Comparison of ENCODE assay signal across 21 mouse cellular contexts in genomic region chr17:8484246-8484645, GRCm38 (mm10). TPM values are rescaled to one million over a fixed set of nuclear protein-coding genes. Genes with fewer than 3 reads are reported as not detected.
DNase-seq lines count a peak whose midpoint lies in the region.
"Had no signal": no experiment of that assay in that cellular context is flagged by ENCODE, and none has a peak within 500 bp of the region (broad histone marks: within the 10 kb centered on the region; RNA-seq: fewer than 3 reads in every experiment).

No protein-coding gene starts in this region.

- DNase-seq in adrenal gland, adult (ENCODE audit: inconsistent age in 2 of 2, low spot score in 1 of 2) = peak; percentile 50 to 74
- no peak for DNase-seq in adrenal gland, postnatal 4 days (ENCODE audit: low spot score in 2 of 2)
- peak; percentile 21 for DNase-seq in adrenal gland, postnatal 14 days
- no peak for DNase-seq in adrenal gland, adult 8-10 months
- peak; percentile 23 for DNase-seq in 3T3-L1 (ENCODE audit: low read depth, low spot score)
- DNase-seq in embryo, embryonic 9.5 days (ENCODE audit: extremely low spot score) = no peak
- DNase-seq: B cell, adult 2 months; cerebellum, adult 11-12 months; cerebellum, adult 8-10 months; cerebellum, postnatal 10 days; cerebellum, postnatal 36 days; embryo, embryonic 11 days; gastrocnemius, postnatal 10 days; gastrocnemius, postnatal 36 days; kidney, adult 11 months; kidney, adult 8-10 months had no signal

RNA-seq across cellular contexts. Expression of gene Pde10a, which starts 40.9 kb away (rescaled TPM):
- 10 to 100 TPM; 20.2 to 21.3 TPM for total RNA-seq in adrenal gland, postnatal 4 days (2021)
- total RNA-seq in adrenal gland, postnatal 14 days (2021) = 25.0 and 33.0 TPM in 2 replicates
- 100 to 1,000 TPM in 1 of 4 experiments, 10 to 100 TPM in 3; 16.9 to 104 (median 44.4) TPM for total RNA-seq in adrenal gland, adult 8-10 months (2022)

RNA-seq across cellular contexts. Expression of gene T, which starts 50.0 kb away (rescaled TPM):
- not detected for total RNA-seq in adrenal gland, postnatal 4 days (2021)
- total RNA-seq in adrenal gland, postnatal 14 days (2021) = not detected in 2 replicates
- total RNA-seq in adrenal gland, adult 8-10 months (2022) = not detected
- total RNA-seq: adrenal gland, postnatal 36 days; gastrocnemius, adult 18-20 months; gastrocnemius, postnatal 10 days; gastrocnemius, postnatal 36 days; granulocyte monocyte progenitor cell, adult 5-6 weeks; heart, adult 8-10 months; heart, postnatal 25 days had no signal

Comparison
In these comparisons a context has a peak if more than half of its experiments do, and no peak if none do; other contexts are left out.
1. DNase-seq: peak in adrenal gland, adult (2 of 2), adrenal gland, postnatal 14 days (single experiment) and 3T3-L1 (single experiment); none in adrenal gland, postnatal 4 days (0 of 2), adrenal gland, adult 8-10 months (single experiment) and embryo, embryonic 9.5 days (single experiment).